Mouse (Mus musculus) E14TG2a.4 (cell line): ENCODE measurements around the gene Mael.

Source experiments
- CTCF ChIP-seq: conservative IDR thresholded peaks from 2 replicates; pipeline ENCODE4 v1.5.1; 2014; ENCODE audit warnings: low read length
- POU5F1 ChIP-seq: IDR thresholded peaks from 2 replicates; pipeline ENCODE4 v1.6.1; 2014; ENCODE audit warnings: low read length, borderline replicate concordance

GRCm38 (mm10) chr1:166282597-166283210 lies 44.2 kb upstream of the Mael start:
- TF ChIP-seq CTCF (no peak), POU5F1 (no peak)
